Mouse (Mus musculus) frontal cortex, adult (tissue): ENCODE data around the gene Pla2r1.

Experiments used
- ATAC-seq: cut with Nextera tagmentation; 2 replicates; pipeline ENCODE4 v1.9.2; 2017; ENCODE audit warnings: mild to moderate bottlenecking, moderate library complexity, mixed read lengths; ENCODE audit not compliant: low TSS enrichment

The Pla2r1 gene

DNA sequence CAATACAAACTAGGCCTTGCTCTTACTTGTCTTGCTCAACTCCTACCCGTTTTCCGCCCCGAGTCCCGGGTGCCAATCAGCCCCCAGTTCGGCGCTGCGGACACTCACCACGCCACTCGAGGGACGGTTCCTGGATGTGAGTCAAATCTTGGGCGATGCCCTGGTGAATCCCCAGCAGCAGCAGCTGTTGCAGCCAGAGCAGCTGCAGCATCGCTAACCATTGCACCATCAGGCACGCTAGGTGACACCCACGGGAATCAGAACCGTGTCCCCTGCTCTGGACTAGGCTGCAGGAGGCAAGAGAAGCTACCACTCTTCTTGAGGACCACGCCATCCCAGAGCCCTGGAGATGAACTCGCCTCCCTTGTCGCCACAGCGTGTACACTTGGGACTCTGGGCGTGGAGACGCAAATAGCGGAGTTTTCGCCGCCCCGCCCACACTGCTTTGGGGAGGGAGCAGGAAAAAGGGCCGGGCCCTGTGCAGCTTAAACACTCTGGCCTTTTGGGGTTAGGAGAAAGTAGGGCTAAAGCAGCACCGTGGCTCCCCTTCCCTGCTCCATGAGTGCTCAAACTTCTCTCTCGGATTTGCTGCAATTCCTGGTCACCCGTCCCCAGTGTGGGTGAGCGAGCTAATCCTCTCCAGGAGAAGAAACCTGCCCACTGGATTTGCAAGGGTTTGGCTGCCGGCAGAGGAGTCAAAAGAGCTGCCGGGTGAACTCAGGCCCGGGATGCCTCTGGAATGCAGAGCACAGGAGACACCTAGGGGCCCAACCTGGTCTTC is at the start of gene Pla2r1:
Gene Pla2r1 (minus strand): TSS at position 407 of the 781 bp plus-strand sequence.
- ATAC-seq: peak; percentile 74

DNA sequence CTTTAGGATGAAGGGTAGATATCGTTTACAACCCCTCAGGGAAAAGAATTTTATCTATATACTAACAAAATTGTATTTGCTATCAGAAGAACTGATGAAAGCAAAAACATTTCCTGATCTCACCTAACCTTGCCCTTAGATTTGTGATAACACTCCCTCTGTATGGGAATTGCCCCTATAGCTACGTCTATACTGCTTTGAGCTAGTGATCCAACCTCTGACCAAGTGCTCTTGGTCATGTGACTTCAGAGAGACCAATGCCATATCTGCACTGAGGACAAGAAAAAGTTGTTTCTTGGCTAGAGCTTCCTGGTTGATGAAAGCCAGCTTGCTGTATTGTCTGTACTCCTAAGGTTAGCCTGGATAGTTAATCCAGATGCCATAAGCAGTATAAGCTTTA is 48.2 kb upstream of the Pla2r1 start:
- ATAC-seq: no peak

DNA sequence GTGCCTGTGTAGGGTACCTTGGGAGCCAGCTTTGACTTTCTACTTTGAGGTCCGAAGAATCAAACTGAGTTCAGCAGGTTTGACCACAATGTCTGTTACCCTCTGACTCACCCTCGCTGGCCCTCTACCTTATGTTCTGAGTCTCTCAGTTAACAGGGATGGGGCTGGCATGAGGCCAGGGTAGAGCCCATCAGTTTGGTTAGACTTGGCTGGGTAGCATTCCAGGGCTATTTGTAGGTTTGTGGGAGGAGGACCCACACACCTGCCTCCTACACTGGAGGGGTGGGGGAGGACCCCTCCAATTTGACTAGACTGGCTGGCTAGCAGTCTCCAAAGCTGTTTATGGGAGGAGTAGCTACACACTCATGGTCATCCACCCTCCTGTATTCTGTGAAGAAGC is 47.8 kb upstream of the Pla2r1 start:
- no peak for ATAC-seq

DNA sequence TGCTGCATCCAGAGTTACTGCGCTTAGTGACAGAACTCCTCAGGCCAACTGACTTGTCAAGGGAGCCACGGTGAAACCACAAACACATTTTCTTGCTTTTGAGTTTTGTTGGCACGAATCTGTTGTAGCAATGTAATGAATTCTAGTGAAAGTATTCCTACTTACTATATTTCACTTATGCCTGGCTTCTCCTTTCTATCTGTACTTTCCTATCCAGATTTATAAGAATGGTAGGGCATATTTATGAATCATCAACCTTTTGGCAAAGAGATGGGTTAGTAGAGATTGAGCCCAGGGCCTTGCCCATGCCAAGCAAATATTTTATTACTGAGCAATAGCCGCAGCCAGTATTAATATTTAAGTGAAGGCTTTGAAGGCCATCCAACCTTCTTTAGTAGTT is 30.3 kb upstream of the Pla2r1 start:
- ATAC-seq: no peak

DNA sequence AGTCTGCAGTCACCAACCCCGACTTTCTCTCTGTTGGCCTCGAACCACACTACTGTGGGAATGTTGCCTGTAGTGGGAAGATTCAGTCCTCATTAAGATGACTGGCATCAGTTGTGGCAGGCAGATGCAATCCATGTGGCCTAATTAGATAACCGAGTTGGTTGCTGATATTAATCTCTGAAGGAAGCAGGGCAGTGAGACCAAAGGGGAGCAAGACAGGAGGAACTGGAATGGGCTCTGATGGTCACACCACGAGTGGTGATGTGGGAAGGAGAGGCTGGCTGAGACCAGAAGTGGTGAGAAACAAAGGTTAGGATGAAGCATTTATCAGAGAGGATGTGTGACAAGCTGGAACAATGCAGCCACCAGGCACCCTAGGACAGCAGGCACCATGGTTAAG is 1.5 kb upstream of the Pla2r1 start:
- no peak for ATAC-seq

DNA sequence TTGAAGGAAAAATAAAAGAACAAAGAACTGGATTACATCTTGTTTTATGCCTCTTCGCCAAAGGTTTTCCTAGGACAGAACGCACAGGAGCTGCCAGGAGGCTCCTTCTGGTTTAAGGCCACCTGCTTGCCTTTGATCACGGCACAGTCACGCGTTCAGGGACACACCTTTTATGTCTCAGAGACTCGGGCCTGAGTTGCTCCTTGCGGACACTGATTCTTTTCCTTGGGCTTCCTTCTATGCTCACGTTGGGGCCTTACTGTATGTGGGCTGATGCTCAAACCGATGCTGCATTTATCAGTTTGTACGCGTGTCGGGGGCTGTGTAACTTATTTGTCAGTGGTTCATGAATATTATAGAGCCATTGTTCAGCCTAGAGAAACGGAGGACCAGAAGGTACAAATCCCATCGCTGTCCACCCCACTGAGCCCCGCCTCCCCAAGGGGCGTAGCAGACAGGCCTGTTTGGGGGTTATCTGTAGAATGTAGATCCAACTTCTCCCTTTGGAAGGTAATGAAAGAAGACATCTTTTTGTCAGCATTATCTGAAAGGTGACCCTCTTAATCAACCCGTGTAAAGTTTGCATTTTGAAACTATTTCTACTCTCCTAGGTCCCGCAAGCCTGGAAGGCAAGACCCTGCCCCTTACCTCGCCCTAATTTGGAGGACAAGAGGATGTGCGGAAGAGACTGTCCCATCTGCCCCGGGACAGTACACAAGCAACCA is 769 bp downstream of the Pla2r1 start:
- no peak for ATAC-seq

DNA sequence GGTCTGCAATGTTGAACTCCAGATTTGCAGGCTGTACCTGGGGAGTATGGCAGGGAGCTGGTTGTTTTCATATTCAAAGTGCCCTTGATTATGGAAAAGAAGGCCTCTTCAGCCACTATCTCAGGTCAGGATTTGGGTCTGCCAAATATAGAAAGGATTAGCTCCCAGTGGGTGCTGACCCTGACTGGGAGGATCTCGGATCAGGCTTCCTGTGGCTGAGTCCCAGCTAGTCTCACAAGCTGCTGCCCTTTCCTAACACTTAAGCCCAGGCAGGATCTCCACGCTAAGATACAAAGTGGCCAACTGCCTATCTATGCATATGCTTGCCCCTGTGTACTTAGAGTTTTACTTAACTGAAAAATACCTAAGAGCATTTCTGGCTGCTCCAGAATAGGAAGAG is 1.4 kb downstream of the Pla2r1 start:
- no peak for ATAC-seq

DNA sequence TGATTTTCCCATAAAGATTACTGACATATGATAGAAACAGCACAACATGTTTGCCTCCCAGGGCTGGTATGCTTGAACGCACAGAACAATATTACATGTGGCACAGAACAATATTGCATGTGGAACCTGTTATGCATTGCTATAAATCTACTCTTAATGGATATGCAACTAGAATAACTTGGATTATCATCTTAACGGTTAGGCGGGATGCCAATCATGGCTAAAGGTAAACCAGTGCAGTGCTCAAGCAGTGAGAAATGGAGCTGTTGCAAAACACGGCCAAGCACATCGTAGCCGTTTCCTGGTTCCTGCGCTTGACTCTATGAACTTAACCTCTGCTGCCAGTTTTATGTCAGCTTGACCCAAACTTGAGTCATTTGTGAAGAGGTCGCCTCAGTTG is 2.6 kb downstream of the Pla2r1 start:
- no peak for ATAC-seq

DNA sequence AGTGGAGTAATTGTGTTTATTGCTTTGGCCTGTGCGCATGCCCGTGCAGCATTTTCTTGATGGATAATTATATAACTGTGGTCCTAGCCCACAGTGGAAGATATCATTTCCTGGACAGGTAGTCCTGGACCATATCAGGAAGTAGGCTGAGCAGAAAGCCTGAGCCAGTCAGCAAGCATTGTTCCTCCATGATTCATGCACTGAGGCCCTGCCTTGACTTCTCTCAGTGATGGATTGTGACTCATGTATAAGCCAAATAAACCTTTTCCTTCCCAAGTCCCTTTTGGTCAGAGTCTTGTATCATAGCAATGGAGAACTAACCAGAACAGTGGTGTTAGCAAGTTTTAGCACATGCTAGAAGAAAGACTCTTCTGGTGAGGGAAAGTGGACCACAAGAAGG is 3.3 kb downstream of the Pla2r1 start:
- no peak for ATAC-seq

DNA sequence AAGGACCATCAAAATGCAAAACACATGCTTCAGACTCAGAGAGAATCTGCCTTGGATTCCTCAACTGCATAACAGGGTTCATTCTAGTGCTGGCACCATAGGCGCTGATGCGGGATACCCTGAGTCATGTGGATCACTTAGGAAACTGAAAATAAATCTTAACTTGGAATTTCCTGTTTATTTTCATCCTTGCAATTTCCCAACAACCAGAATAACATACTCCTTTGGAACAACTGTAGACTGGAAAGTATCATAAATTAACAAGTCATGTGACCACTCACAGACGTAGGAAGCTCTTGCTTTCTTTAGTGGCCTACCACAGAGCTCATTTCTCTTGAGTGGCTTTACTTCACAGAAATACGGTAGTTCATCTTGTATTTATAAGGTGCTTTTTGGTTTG is 7.0 kb downstream of the Pla2r1 start:
- ATAC-seq: no peak

DNA sequence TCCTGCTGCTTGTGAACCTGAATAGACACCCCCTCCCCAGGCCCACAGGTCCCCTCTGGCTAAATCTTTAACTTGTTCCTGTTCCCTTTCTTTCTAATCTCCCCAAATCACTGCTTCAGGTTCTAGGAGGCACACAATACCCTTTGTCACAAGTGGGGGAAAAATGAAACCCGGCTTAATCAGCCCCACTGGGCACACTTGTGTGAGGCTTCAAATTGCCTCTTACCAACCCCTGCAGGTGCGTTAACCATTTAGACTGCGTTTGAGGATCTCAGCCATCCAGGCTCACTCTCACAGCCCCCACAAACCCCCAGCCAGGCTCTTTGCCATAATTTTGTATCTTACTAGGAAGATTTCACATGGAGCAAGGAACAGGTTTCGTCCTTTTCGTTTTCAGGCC is 9.1 kb downstream of the Pla2r1 start:
- ATAC-seq: no peak

DNA sequence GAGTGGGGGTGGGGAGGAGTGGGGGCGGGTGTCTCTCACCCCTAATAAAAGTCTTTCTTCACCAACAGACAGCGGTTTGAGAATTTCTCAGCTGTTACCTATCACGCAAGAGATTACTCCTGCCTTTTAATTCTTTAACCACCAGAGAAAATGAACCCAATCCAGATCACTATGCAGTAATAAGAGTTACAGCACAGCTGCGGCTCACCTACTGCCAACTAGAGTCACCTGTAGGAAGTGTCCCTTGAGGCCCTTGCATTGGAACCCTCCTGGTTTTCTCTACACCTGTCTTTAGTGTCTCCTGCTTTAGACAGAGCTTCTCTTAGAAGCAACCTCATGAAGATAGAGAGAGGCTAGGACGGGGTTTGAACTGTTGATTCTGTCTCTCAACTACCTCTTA is 11.4 kb downstream of the Pla2r1 start:
- ATAC-seq: no peak

DNA sequence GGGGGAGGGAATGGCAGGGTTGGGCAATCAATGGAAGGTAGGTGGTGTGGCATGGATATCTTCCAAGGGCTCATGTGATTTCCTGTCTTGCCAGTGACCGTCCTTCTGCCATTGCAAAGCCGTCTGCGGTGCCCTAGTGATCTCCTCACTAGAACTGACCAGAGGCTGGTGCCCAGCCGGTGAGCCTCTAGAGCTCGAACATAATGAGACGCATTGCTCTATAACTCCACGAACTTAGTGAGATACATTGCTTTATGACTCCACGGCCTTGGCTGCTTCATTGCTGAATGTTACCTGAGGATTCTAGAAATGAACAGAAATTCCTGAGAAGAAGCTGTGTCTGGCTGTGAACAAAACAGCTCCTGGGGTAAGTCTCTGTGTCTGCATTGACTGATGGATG is 12.8 kb downstream of the Pla2r1 start:
- ATAC-seq: no peak

DNA sequence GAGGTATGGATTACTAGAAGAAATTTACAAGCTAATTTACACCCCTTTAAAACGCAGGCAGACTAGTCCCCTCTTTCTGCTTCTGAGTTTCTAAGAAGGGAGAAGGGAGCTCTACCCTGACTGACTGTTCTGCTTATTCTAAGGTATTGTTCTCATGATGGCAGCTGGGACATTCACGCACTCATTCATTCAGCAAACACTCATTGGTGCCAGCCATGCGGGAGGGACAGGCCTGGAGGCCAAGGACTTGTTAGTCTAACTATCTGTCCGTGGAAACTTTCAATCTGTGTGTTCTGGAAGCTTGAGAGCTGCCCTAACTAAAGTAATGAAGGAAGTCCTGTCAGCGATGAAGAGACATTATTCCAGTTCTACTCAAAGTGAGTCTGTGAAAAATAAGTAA is 14.4 kb downstream of the Pla2r1 start:
- ATAC-seq: no peak

DNA sequence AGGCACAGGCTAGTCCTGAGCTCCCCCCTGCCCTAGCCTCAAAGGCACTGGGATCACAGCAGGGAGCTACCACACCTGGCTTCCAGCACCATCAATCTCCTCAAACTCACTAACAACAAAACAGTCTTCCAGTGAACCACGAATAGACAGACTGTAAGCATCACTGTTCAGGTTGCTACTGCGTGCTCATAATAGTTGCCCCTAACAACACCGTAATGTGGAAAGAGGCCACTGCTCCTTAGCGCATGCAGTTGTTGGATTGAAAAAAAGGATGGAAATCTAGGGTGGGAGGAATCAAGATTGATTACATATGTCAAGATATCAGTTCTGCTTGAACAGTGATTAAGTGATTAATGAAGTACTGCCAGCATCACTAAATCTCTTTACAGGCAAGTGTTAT is 14.8 kb downstream of the Pla2r1 start:
- no peak for ATAC-seq

DNA sequence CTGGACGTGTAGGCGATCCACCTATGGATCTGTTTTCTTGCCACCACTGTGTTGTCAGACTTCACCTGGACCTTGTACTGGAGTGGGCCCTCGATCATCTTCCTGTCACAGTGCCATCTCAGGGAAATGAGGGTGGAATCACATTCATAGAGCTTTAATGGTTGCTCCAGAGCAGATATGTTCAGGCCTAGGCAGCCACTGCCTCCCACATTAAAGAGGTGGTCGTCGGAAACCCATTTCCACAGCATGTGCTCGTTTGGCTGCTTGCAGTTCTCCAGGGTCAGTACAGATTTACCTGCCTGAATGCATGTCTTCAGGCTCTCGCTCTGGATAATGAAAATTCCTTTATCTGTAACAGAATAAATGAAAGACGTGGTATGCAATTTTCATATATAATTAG is 18.4 kb downstream of the Pla2r1 start:
- ATAC-seq: no peak

DNA sequence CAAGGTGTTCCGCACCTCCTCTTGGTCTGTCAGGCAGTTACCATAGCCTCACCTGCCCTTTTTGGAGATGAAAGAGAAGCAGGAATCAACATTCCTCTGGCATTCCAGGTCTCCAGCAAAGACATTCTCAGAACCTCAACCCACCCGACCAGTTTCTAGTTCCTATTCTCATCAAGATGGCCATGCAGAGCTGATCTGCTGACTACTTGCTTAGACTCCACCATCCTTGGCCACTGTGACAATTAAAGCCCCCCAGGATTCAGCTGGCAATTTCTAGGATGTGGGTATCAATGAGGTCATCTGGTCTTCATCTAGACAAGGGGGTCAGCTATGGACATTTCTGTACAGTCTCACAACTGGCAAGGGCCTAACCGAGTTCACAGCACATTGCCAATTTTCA is 20.1 kb downstream of the Pla2r1 start:
- no peak for ATAC-seq

DNA sequence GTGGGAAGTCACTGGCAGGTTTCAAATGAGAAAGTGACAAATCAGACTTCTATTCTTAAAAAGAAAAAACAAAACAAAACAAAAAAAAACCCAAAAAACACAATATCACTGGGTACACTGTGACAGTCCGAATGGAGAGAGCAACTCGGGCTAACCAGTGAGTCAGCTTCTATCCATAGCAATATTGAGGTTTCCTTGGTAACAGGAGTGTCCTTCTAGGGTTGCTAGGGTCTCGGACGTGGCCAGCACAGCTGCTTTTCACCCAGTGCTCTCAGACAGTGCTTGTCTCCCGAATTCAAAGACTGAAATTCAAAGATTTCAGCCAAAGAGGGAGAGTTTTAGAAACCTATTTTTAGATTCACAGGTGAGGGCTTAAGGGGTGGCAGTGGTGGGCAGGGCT is 20.6 kb downstream of the Pla2r1 start:
- ATAC-seq: no peak

DNA sequence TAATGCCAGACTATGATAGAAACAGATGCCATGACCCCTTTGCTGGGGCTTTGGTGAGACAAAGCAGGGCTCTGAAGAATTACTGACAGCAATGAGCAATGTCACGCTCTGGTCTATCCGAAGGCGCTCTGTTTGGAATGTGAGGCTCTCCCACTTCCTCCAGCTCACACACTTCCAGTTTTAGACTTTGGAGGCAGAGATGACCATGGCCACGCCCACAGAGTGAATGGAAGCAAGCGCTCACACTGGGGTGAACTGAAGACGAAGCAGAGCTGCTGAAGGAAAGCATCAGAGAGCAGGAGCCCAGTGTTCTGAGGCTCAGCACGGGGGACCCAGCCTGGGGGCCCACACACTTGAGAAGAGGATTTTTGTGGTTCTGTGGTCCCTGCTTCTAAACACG is 37.3 kb downstream of the Pla2r1 start:
- ATAC-seq: peak; percentile 89

DNA sequence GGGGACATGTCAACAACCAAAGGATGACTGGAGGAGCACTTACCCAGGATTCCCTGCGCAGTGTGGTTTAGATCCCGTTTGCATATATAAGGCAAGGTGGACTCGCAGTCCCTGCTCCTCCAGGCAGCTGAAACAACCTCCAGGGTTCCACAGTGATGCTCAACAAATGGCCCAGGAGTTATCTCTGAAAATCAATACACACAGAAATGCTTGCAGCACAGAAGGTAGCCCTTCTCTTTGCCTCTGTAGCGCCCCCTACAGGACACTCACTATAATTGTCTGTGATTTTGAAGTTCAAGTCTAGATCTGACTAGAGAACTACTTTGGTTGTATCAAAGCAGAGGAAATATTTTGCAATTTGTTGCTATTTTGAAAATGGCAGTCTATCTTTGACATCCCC is 38.2 kb downstream of the Pla2r1 start:
- ATAC-seq: no peak

DNA sequence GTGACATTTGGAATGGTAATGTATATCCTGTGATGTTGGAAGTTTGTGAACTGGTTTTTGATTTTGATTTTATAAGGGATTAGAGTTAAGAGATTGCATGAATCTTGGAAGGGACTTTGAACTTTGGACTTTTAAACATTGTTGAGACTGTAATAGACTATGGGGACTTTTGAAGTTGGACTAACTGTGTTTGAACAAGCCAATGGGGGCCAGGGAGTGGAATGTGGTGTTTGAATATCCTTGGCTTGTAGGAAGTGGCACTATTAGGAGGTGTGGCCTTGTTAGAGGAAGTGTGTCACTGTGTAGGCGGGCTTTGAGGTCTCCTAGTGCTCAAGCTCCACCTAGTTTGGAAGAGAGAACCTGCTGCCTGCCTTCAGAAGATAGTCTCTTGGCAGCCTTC is 42.4 kb downstream of the Pla2r1 start:
- no peak for ATAC-seq

DNA sequence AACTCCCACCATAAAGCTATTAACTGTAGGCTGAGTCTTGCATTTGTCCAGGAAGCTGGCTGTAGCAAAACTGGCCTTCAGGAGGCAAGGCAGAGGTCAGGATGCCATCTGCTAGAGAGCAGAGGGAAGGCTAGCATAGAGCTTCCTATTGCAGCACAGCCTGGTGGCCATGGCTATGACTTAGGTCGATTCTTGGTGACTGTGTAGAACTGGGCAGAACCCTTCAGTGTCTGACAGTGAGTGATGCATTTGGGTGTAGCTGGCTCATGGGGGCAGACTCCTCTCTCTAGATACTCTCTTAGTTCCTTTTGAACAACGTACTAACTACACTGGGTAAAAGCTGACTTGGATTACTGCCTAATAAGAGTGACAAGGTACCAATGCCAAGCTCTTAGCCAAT is 48.0 kb downstream of the Pla2r1 start:
- no peak for ATAC-seq

DNA sequence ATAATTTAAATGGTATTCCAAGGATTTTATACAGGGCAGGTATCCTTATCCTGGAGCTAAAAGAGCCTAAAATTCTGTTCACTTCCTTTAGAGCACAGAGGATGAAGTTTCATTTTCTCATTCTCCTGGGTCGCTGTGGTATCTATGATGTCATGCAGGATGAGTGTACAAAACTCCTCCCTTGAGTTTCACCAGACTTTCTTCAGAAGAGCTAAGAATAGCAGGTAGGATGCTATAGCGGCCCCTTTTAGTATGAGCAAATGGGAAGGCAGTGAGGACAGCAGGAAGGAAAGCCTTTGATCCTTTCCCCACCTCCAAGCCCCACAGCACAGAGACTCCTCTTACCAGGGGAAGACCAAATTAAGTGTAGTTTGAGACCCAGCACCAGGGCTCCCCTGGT is 48.4 kb downstream of the Pla2r1 start:
- no peak for ATAC-seq

DNA sequence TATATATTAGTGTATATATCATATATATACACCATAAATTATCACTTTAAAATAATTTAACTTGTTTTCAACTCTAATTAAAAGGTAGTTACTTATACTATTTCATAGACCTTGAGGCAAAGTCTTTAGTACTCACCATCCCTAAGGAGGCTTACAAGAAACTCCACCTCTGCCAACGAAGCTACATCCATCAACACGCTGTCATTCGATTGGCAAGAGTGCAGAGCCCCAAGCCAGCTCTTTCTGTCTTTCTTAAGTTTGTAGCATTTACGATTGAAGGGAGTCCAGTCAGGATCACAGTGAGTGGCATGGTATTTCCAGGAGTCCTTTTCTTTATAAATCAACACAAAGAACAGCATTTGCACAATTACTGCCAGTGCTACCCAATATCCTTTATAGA is 49.1 kb downstream of the Pla2r1 start:
- no peak for ATAC-seq
